Mouse (Mus musculus) cortical plate, adult 2 months (tissue): ENCODE measurements around the gene Amacr. TPM values are rescaled to one million over a fixed set of nuclear protein-coding genes. Genes with fewer than 3 reads are reported as not detected.
A peak's percentile ranks its signal among the peaks of the same experiment; 100 is the strongest.

Experiments used
- H3K27ac ChIP-seq: fragments of 200-500 bp; 2 replicates; pipeline ENCODE4 v1.5.1; 2012; ENCODE audit warnings: low read length, control low read depth, inconsistent platforms; ENCODE audit not compliant: insufficient read depth
- H3K4me1 ChIP-seq: fragments of 200-500 bp; 2 replicates; pipeline ENCODE4 v1.6.1; 2011; ENCODE audit warnings: low read length; ENCODE audit not compliant: control insufficient read depth, insufficient read depth
- H3K4me3 ChIP-seq: fragments of 200-500 bp; 2 replicates; pipeline ENCODE4 v1.5.1; 2011; ENCODE audit warnings: mild to moderate bottlenecking, low read length, control low read depth; ENCODE audit not compliant: insufficient read depth
- CTCF ChIP-seq: fragments of 200-500 bp; IDR thresholded peaks from 2 replicates; pipeline ENCODE4 v1.5.1; 2011; ENCODE audit warnings: mild to moderate bottlenecking, control low read depth, low read length; ENCODE audit not compliant: insufficient read depth; ENCODE audit errors: extremely low read depth
- POLR2A ChIP-seq: fragments of 200-500 bp; IDR thresholded peaks from 2 replicates; pipeline ENCODE4 v1.6.1; 2011; ENCODE audit warnings: mild to moderate bottlenecking, low read length, control low read depth; ENCODE audit not compliant: insufficient read depth; ENCODE audit errors: extremely low read depth
- polyA plus RNA-seq: library from polyadenylated mRNA; depleted of rRNA; stranded (reverse); fragments of >200 nt; gene quantifications from 2 replicates; pipeline ENCODE4 v1.2.3, GENCODE M21; 2012; rRNA removed

Amacr gene
- polyA plus RNA-seq, 1 experiment, result 10.3 TPM

- Histone ChIP-seq H3K27ac (no peak overlapping the region), H3K4me3 (no peak overlapping the region), H3K4me1 (no peaks in the 10 kb centered on the region)
- no peak for TF ChIP-seq CTCF
- no peak for TF ChIP-seq POLR2A
Observed at GRCm38 (mm10) chr15:11030188-11030587, 48.6 kb downstream of the Amacr start.

- TF ChIP-seq POLR2A (no peak), CTCF (no peak)
- Histone ChIP-seq H3K27ac (no peak overlapping the region), H3K4me1 (peaks cover 1% of the 10 kb centered on the region; the same call in 1 of the 2 replicates), H3K4me3 (no peak overlapping the region; the same call in 1 of the 2 replicates)
Observed at GRCm38 (mm10) chr15:11035947-11036474, 54.5 kb downstream of the Amacr start.

- TF ChIP-seq POLR2A, result no peak
- TF ChIP-seq CTCF, result no peak
- Histone ChIP-seq H3K4me3 (peak overlapping the region; percentile 33), H3K4me1 (peaks cover 1% of the 10 kb centered on the region; the same call in 1 of the 2 replicates), H3K27ac (no peak overlapping the region)
Observed at GRCm38 (mm10) chr15:11036535-11037375, 55.2 kb downstream of the Amacr start.

- TF ChIP-seq POLR2A (no peak), CTCF (no peak)
- Histone ChIP-seq H3K4me1 (peaks cover 1% of the 10 kb centered on the region; the same call in 1 of the 2 replicates), H3K4me3 (peak overlapping the region; percentile 33; the same call in 1 of the 2 replicates), H3K27ac (no peak overlapping the region)
Observed at GRCm38 (mm10) chr15:11037376-11037695, 55.8 kb downstream of the Amacr start.

GRCm38 (mm10) chr15:11037711-11038110 is 56.2 kb downstream of the Amacr start, which contains the start of gene Rxfp3:
Rxfp3 (minus strand) TSS chr15:11037991.
- TF ChIP-seq POLR2A, result no peak
- no peak for TF ChIP-seq CTCF
- Histone ChIP-seq H3K4me1 (peaks cover 1% of the 10 kb centered on the region; the same call in 1 of the 2 replicates), H3K27ac (no peak within 1 kb of the TSS), H3K4me3 (peak within 1 kb of the TSS; percentile 33; the same call in 1 of the 2 replicates)

GRCm38 (mm10) chr15:11038476-11038875 is 56.9 kb downstream of the Amacr start:
- Histone ChIP-seq H3K4me1 (peaks cover 1% of the 10 kb centered on the region; the same call in 1 of the 2 replicates), H3K4me3 (no peak overlapping the region), H3K27ac (no peak overlapping the region)
- TF ChIP-seq CTCF (peak; percentile 65; the same call in 1 of the 2 replicates), POLR2A (no peak)

- TF ChIP-seq CTCF (no peak), POLR2A (no peak)
- no peak overlapping the region for H3K27ac ChIP-seq
- H3K4me3 ChIP-seq, result no peak overlapping the region
- H3K4me1 ChIP-seq, result peaks cover 1% of the 10 kb centered on the region; the same call in 1 of the 2 replicates
Observed at GRCm38 (mm10) chr15:11040067-11040466, 58.5 kb downstream of the Amacr start.

GRCm38 (mm10) chr15:11041229-11041628 is 59.7 kb downstream of the Amacr start:
- H3K4me3 ChIP-seq, result no peak overlapping the region
- TF ChIP-seq POLR2A, result no peak
- TF ChIP-seq CTCF, result no peak

GRCm38 (mm10) chr15:11042828-11043227 is 61.3 kb downstream of the Amacr start:
- no peak overlapping the region for H3K27ac ChIP-seq
- no peaks in the 10 kb centered on the region for H3K4me1 ChIP-seq
- TF ChIP-seq POLR2A (no peak), CTCF (no peak)
- H3K4me3 ChIP-seq, result no peak overlapping the region

More at GRCm38 (mm10) chr15:11041229-11041628, 59.7 kb downstream of the Amacr start:
- peaks cover 1% of the 10 kb centered on the region; the same call in 1 of the 2 replicates for H3K4me1 ChIP-seq
- H3K27ac ChIP-seq, result no peak overlapping the region

Other genes starting within 250 kb of the Amacr start
- 0.08 and 0.13 TPM in 2 replicates for gene C1qtnf3, start 29.4 kb upstream of the Amacr start, polyA plus RNA-seq
- 0.04 and 0.08 TPM in 2 replicates for gene Slc45a2, start 19.0 kb downstream of the Amacr start, polyA plus RNA-seq
- 0.84 and 1.1 TPM in 2 replicates for gene Rxfp3, start 56.2 kb downstream of the Amacr start, polyA plus RNA-seq
- 0.10 and 0.15 TPM in 2 replicates for gene Adamts12, start 83.0 kb downstream of the Amacr start, polyA plus RNA-seq